Comparison of ENCODE assay signal across 12 mouse cellular contexts in genomic region chr11:75141913-75142312, GRCm38 (mm10). TPM values are rescaled to one million over a fixed set of nuclear protein-coding genes. Genes with fewer than 3 reads are reported as not detected.
DNase-seq lines count a peak whose midpoint lies in the region; ATAC-seq and TF ChIP-seq lines count a peak whose summit lies in the region.
"Had no signal": no experiment of that assay in that cellular context is flagged by ENCODE, and none has a peak within 500 bp of the region (broad histone marks: within the 10 kb centered on the region; RNA-seq: fewer than 3 reads in every experiment).

No protein-coding gene starts in this region.

- peak overlapping the region; percentile 74 for H3K27ac ChIP-seq in embryonic facial prominence, embryonic 11.5 days (replicated peaks; ENCODE audit: low read depth, low read length)
- H3K27ac ChIP-seq in limb, embryonic 15.5 days = peak overlapping the region; percentile 87
- no peak overlapping the region for H3K27ac ChIP-seq in layer of hippocampus, adult 2 months

- no peak overlapping the region for H3K9ac ChIP-seq in embryonic facial prominence, embryonic 11.5 days (replicated peaks; ENCODE audit: low read length)
- H3K9ac ChIP-seq in limb, embryonic 15.5 days = no peak overlapping the region

- intact Hi-C loops in gastrocnemius, postnatal 14 days (cut with DNase I; ENCODE audit: low total_unique reads) = no loop called here

- peaks cover 8% of the 10 kb centered on the region for H3K4me1 ChIP-seq in embryonic facial prominence, embryonic 11.5 days (ENCODE audit: control insufficient read depth, insufficient read depth, low read length)
- H3K4me1 ChIP-seq in limb, embryonic 15.5 days = peaks cover 67% of the 10 kb centered on the region

- no peak overlapping the region for H3K4me3 ChIP-seq in embryonic facial prominence, embryonic 11.5 days (ENCODE audit: low read depth, low read length)
- H3K4me3 ChIP-seq in limb, embryonic 15.5 days = no peak overlapping the region
- H3K4me3 ChIP-seq in layer of hippocampus, adult 2 months = no peak overlapping the region
- H3K4me3 ChIP-seq: myocyte had no signal

- H3K4me2 ChIP-seq in embryonic facial prominence, embryonic 11.5 days (ENCODE audit: low read depth, low read length) = no peak overlapping the region
- H3K4me2 ChIP-seq in limb, embryonic 15.5 days = no peak overlapping the region

- H3K9me3 ChIP-seq in embryonic facial prominence, embryonic 11.5 days (replicated peaks; ENCODE audit: control insufficient read depth, low read length) = no peaks in the 10 kb centered on the region
- no peaks in the 10 kb centered on the region for H3K9me3 ChIP-seq in limb, embryonic 15.5 days

- no peaks in the 10 kb centered on the region; the same call in 1 of the 2 replicates for H3K36me3 ChIP-seq in embryonic facial prominence, embryonic 11.5 days (replicated peaks; ENCODE audit: control insufficient read depth, insufficient read depth, low read depth, low read length)
- H3K36me3 ChIP-seq in limb, embryonic 15.5 days = peaks cover 15% of the 10 kb centered on the region

- peak; percentile 21 for DNase-seq in gastrocnemius, postnatal 14 days
- DNase-seq in gastrocnemius, postnatal 10 days = no peak
- peak; percentile 54 to 70 for DNase-seq in kidney, postnatal 4 days
- DNase-seq in kidney, adult 11 months = no peak
- peak; percentile 71 for DNase-seq in embryonic facial prominence, embryonic 11.5 days (ENCODE audit: low spot score)
- no peak for DNase-seq in thymus, postnatal 25 days
- no peak for DNase-seq in layer of hippocampus, adult 2 months (ENCODE audit: low spot score in 2 of 2)
- DNase-seq: cerebellum, adult 11 months; retina, postnatal 1 day; thymus, adult 18-20 months had no signal

- no peak for TF ChIP-seq CTCF in layer of hippocampus, adult 2 months (conservative IDR thresholded peaks at IDR 0.05)

- WGBS in embryonic facial prominence, embryonic 11.5 days = 24% methylated on average over 1 of the region's 1 CpGs
- 15% methylated on average over 1 of the region's 1 CpGs for WGBS in limb, embryonic 15.5 days

- ATAC-seq in embryonic facial prominence, embryonic 11.5 days (replicated peaks; ENCODE audit: insufficient number of reproducible peaks, low FRiP score, low TSS enrichment, low read depth) = no peak; the same call in 1 of the 2 replicates
- ATAC-seq in limb, embryonic 15.5 days (ENCODE audit: insufficient number of reproducible peaks, low FRiP score, low TSS enrichment, low read depth) = 0 out of 2 replicates have a peak, but pooled peaks have one; percentile 27

- no peaks in the 10 kb centered on the region for H3K27me3 ChIP-seq in embryonic facial prominence, embryonic 11.5 days (ENCODE audit: control insufficient read depth, insufficient read depth, low read length)
- H3K27me3 ChIP-seq in limb, embryonic 15.5 days = no peaks in the 10 kb centered on the region

RNA-seq across cellular contexts. Expression of gene Hic1, which starts 27.4 kb away (rescaled TPM):
- total RNA-seq in gastrocnemius, postnatal 14 days (2021) = 10 to 100 TPM; 12.3 to 18.9 TPM
- total RNA-seq in gastrocnemius, postnatal 10 days (2021) = 10 to 100 TPM; 21.1 to 27.1 TPM
- 3.2 and 3.6 TPM in 2 replicates for polyA plus RNA-seq in embryonic facial prominence, embryonic 11.5 days (2014; fragmentation: Nextera tagmentation; extraction: Ambion mirVana)
- polyA plus RNA-seq in limb, embryonic 15.5 days (2015; fragmentation: Nextera tagmentation; extraction: Ambion mirVana) = 17.2 and 21.2 TPM in 2 replicates
- total RNA-seq in layer of hippocampus, adult 2 months (2021) = 1 to 10 TPM; 3.8 to 3.9 TPM

RNA-seq across cellular contexts. Expression of gene Ovca2, which starts 36.7 kb away (rescaled TPM):
- 1 to 10 TPM; 3.6 to 4.1 TPM for total RNA-seq in gastrocnemius, postnatal 14 days (2021)
- total RNA-seq in gastrocnemius, postnatal 10 days (2021) = 1 to 10 TPM; 4.7 to 5.1 TPM
- 37.3 and 37.5 TPM in 2 replicates for polyA plus RNA-seq in embryonic facial prominence, embryonic 11.5 days (2014; fragmentation: Nextera tagmentation; extraction: Ambion mirVana)
- polyA plus RNA-seq in limb, embryonic 15.5 days (2015; fragmentation: Nextera tagmentation; extraction: Ambion mirVana) = 22.5 and 23.3 TPM in 2 replicates
- 10 to 100 TPM; 19.3 to 22.4 TPM for total RNA-seq in layer of hippocampus, adult 2 months (2021)

RNA-seq across cellular contexts. Expression of gene Dph1, which starts 49.1 kb away (rescaled TPM):
- 1 to 10 TPM; 6.6 to 6.9 TPM for total RNA-seq in gastrocnemius, postnatal 14 days (2021)
- total RNA-seq in gastrocnemius, postnatal 10 days (2021) = 1 to 10 TPM; 8.3 to 8.4 TPM
- 20.0 and 23.2 TPM in 2 replicates for polyA plus RNA-seq in embryonic facial prominence, embryonic 11.5 days (2014; fragmentation: Nextera tagmentation; extraction: Ambion mirVana)
- polyA plus RNA-seq in limb, embryonic 15.5 days (2015; fragmentation: Nextera tagmentation; extraction: Ambion mirVana) = 21.1 and 23.3 TPM in 2 replicates
- 10 to 100 TPM; 30.7 to 31.4 TPM for total RNA-seq in layer of hippocampus, adult 2 months (2021)

RNA-seq across cellular contexts. Expression of gene Rtn4rl1, which starts 51.7 kb away (rescaled TPM):
- 1 to 10 TPM; 2.1 to 3.0 TPM for total RNA-seq in gastrocnemius, postnatal 14 days (2021)
- total RNA-seq in gastrocnemius, postnatal 10 days (2021) = 1 to 10 TPM; 3.2 to 3.8 TPM
- 2.0 and 2.6 TPM in 2 replicates for polyA plus RNA-seq in embryonic facial prominence, embryonic 11.5 days (2014; fragmentation: Nextera tagmentation; extraction: Ambion mirVana)
- polyA plus RNA-seq in limb, embryonic 15.5 days (2015; fragmentation: Nextera tagmentation; extraction: Ambion mirVana) = 4.9 and 5.8 TPM in 2 replicates
- 100 to 1,000 TPM; 104 to 110 TPM for total RNA-seq in layer of hippocampus, adult 2 months (2021)

Comparison
In these comparisons a context has a peak if more than half of its experiments do, and no peak if none do; other contexts are left out.
1. DNase-seq: peak in gastrocnemius, postnatal 14 days (single experiment), kidney, postnatal 4 days (2 of 2) and embryonic facial prominence, embryonic 11.5 days (single experiment); none in gastrocnemius, postnatal 10 days (single experiment), kidney, adult 11 months (single experiment), thymus, postnatal 25 days (single experiment) and layer of hippocampus, adult 2 months (0 of 2).